Mouse (Mus musculus) lung, postnatal 0 days (tissue): Measurements from ENCODE around the gene Fam83g. TPM values are rescaled to one million over a fixed set of nuclear protein-coding genes. Genes with fewer than 3 reads are reported as not detected.

Experiments used
- ATAC-seq: fragments of 200-750 bp; cut with Nextera tagmentation; 2 replicates; pipeline ENCODE4 v1.8.0; 2017; ENCODE audit warnings: moderate library complexity
- DNase-seq: peaks from one replicate; pipeline ENCODE4 v3.0.0-alpha.2; 2016; ENCODE audit warnings: low spot score
- H3K27ac ChIP-seq: fragments of 300-500 bp; sonication (generic); 2 replicates; pipeline ENCODE4 v1.5.1; 2014; ENCODE audit warnings: antibody characterized with exemption, mild to moderate bottlenecking, low read length, mixed read lengths
- H3K27me3 ChIP-seq: fragments of 300-500 bp; sonication (generic); replicated peaks from 2 replicates; pipeline ENCODE4 v1.6.1; 2014; ENCODE audit warnings: low read length, mixed read lengths; ENCODE audit not compliant: insufficient read depth
- H3K36me3 ChIP-seq: fragments of 300-500 bp; sonication (generic); 2 replicates; pipeline ENCODE4 v1.6.1; 2014; ENCODE audit warnings: low read length, mixed read lengths; ENCODE audit not compliant: insufficient read depth
- H3K4me1 ChIP-seq: fragments of 300-500 bp; sonication (generic); 2 replicates; pipeline ENCODE4 v1.6.1; 2014; ENCODE audit warnings: antibody characterized with exemption, low read depth, low read length, mixed read lengths; ENCODE audit not compliant: insufficient read depth
- H3K4me2 ChIP-seq: fragments of 300-500 bp; sonication (generic); replicated peaks from 2 replicates; pipeline ENCODE4 v1.6.1; 2014; ENCODE audit warnings: low read depth, mild to moderate bottlenecking, low read length, moderate library complexity, mixed read lengths
- H3K4me3 ChIP-seq: fragments of 300-500 bp; sonication (generic); 2 replicates; pipeline ENCODE4 v1.5.1; 2014; ENCODE audit warnings: low read depth, low read length
- H3K9ac ChIP-seq: fragments of 300-500 bp; sonication (generic); replicated peaks from 2 replicates; pipeline ENCODE4 v1.6.1; 2014; ENCODE audit warnings: low read depth, mild to moderate bottlenecking
- H3K9me3 ChIP-seq: fragments of 300-500 bp; sonication (generic); 2 replicates; pipeline ENCODE4 v1.6.1; 2016; ENCODE audit warnings: low read length, mixed read lengths
- CTCF ChIP-seq: IDR thresholded peaks from 2 replicates; pipeline ENCODE4 v1.5.1; 2016; ENCODE audit warnings: antibody characterized with exemption, mild to moderate bottlenecking
- EP300 ChIP-seq: IDR thresholded peaks from 2 replicates; pipeline ENCODE4 v1.6.1; 2016; ENCODE audit warnings: antibody characterized with exemption, mild to moderate bottlenecking, control low read depth
- WGBS: fragments of 180-500 bp; shearing (Covaris S2); extraction: QIAGEN DNeasy Blood & Tissue Kit; methylation state at CpG from one replicate; pipeline ENCODE4 v1.1.7; 2014; 5-methylcytosine and 5-hydroxymethylcytosine counted together
- polyA plus RNA-seq: library from polyadenylated mRNA; unstranded; fragments of >200 nt; fragmentation: Nextera tagmentation; extraction: Ambion mirVana; gene quantifications from 2 replicates; pipeline ENCODE4 v1.2.1, GENCODE M21; 2015

The Fam83g gene
- polyA plus RNA-seq, 1 experiment from 2014 or later: 1.9 TPM

DNA sequence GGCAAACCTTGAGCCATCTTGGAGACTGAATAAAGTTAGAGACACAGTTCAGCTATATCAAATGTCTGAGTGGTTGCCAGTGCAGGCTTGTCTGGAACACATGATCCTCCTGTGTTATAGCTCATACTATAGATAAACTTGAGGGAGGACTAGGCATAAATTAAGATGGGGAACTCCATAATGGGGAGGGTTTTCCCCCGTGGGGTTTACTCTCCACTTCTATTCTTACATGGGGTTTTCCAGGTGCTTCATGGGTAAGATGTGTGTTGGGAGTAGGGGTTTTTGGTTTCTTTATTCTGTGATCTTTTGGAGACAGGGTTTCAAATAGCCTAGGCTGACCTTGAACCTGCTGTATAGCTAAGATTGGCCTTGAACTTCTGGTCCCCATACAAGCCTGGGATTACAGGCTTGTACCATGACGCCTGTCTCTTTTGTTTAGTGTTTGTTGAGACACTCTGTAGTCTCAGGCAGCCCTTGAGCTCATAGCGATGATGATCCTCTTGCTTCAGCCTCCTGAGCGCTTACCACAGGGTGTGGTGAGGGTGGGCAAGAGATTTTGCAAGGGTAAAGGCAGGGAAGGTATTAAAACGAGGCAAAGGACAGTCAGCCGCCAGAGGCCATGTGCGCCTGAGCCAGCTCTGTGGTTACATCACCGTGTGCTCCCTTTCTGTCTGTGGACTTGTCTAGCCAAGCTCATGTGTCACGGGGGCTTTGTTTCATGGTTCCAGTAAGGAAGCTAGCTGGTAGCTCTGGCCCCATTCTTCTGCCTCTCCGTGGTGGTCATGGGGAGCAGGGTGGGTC lies 36.6 kb upstream of the Fam83g start:
- no peaks in the 10 kb centered on the region for H3K27me3 ChIP-seq
- H3K4me1 ChIP-seq: peaks cover 5% of the 10 kb centered on the region; the same call in 1 of the 2 replicates
- no peak for DNase-seq
- no peaks in the 10 kb centered on the region for H3K9me3 ChIP-seq
- no peak overlapping the region for H3K9ac ChIP-seq
- no peak overlapping the region for H3K27ac ChIP-seq
- WGBS: 67% methylated on average over 10 of the region's 10 CpGs
- no peaks in the 10 kb centered on the region for H3K36me3 ChIP-seq
- no peak overlapping the region for H3K4me3 ChIP-seq
- no peak for TF ChIP-seq CTCF
- no peak for ATAC-seq
- no peak overlapping the region for H3K4me2 ChIP-seq

DNA sequence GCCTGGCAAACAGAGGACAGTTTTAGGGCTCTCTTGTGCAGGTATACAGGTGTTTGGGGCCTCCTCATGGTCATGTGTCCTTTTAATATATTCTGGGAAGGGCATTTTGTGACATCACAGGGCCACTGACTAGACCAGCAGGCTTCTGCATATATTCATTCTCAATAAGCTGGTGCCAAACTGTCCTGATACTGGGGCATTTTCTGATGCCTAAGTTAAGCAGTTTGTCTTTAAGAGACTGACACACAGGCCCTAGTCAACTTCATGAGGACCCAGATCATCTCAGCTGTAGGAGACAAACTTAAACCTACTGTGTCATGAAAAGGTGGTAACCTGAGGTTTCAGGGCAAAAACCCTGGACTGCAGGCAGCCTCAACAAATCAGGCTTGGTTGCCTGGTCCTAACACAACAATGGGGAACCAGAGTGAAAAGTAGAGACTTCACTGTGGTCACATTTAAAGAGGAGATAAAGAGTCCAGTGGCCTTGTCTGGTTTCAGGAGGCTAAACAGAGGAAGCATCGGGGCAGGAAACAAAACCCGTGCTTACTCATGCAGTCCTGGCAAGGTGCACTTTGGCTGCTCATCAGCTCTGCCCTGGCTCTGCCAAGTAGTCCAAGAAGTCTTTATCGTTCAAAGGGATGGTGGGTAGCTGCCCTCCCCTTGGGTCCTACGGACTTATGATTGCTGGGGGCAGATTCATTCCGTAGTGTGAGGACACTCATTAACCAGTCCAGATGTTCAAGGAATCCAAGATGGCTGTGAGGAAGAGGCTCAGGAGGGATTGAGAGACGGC lies 35.7 kb upstream of the Fam83g start:
- TF ChIP-seq CTCF (no peak), EP300 (no peak)
- Histone ChIP-seq H3K36me3 (no peaks in the 10 kb centered on the region), H3K27me3 (no peaks in the 10 kb centered on the region), H3K4me1 (peaks cover 5% of the 10 kb centered on the region; the same call in 1 of the 2 replicates), H3K4me3 (no peak overlapping the region), H3K4me2 (no peak overlapping the region), H3K9ac (no peak overlapping the region), H3K27ac (no peak overlapping the region), H3K9me3 (no peaks in the 10 kb centered on the region)
- no peak for DNase-seq
- 56% methylated on average over 6 of the region's 6 CpGs for WGBS
- ATAC-seq: no peak

DNA sequence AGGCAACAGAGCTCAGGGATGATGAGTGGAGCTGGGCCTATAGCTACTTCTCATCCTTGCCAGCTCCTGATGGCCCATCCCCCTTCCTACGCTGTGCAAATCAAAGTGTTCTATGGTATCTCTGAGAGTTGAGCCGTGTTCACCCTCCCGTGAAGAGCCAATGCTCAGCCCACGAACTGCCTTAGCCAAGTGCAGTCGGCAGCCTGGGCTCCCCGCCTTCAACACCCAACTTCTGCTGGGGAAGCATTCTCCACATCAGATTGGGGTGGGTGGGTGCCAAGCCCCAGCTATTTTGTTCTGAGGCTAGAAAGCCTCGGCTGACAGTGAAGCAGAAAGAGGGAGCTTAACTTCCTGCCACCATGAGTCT lies 35.2 kb upstream of the Fam83g start:
- H3K4me1 ChIP-seq: peaks cover 5% of the 10 kb centered on the region; the same call in 1 of the 2 replicates
- TF ChIP-seq EP300: no peak
- TF ChIP-seq CTCF: no peak
- WGBS: 72% methylated on average over 7 of the region's 7 CpGs
- H3K4me2 ChIP-seq: no peak overlapping the region
- H3K36me3 ChIP-seq: no peaks in the 10 kb centered on the region
- no peaks in the 10 kb centered on the region for H3K9me3 ChIP-seq
- no peak for ATAC-seq
- no peak overlapping the region for H3K4me3 ChIP-seq
- H3K27me3 ChIP-seq: no peaks in the 10 kb centered on the region
- no peak overlapping the region for H3K9ac ChIP-seq
- DNase-seq: no peak
- no peak overlapping the region for H3K27ac ChIP-seq

DNA sequence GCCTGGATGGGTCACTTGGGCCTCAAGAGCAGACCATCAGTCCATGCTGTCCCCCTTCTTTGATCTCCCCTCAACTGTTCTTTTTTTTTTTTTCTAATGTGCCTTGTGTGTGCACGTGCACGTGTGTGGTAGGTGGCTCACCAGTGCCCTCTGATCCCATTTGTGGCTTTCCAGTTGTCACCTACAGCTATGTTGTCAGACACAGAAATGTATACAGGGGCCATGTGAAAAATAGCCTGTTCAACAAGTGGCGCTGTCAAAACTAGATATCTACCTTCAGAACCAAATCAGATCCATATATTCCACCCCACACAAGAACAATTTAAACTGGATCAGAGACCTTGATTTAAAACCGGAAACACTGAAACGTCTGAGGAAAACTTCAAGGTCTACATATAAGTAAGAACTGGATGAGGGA lies 34.7 kb upstream of the Fam83g start:
- Histone ChIP-seq H3K36me3 (no peaks in the 10 kb centered on the region), H3K4me1 (peaks cover 5% of the 10 kb centered on the region; the same call in 1 of the 2 replicates), H3K27ac (no peak overlapping the region), H3K9me3 (no peaks in the 10 kb centered on the region), H3K27me3 (no peaks in the 10 kb centered on the region), H3K9ac (no peak overlapping the region), H3K4me3 (no peak overlapping the region), H3K4me2 (no peak overlapping the region)
- DNase-seq: no peak
- no peak for ATAC-seq
- 90% methylated on average over 5 of the region's 5 CpGs for WGBS
- TF ChIP-seq EP300 (no peak), CTCF (no peak)

DNA sequence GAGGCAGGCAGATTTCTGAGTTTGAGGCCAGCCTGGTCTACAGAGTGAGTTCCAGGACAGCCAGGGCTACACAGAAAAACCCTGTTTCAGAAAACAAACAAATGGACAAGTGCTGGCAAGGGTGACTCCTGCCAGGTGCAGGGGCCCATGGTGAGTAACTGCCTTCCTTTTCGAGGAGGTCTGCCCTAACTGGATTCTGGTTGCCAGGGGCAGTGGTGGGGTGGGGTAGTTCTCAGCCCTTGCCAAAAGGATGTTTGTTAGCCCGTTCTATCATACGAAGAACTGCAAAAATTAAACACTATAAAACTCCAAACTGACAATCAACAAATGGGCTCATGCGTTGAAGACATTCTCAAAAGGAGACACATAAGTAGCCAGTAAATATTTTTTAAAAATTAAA lies 34.3 kb upstream of the Fam83g start:
- no peaks in the 10 kb centered on the region for H3K36me3 ChIP-seq
- peaks cover 5% of the 10 kb centered on the region; the same call in 1 of the 2 replicates for H3K4me1 ChIP-seq
- H3K27ac ChIP-seq: no peak overlapping the region
- H3K9me3 ChIP-seq: no peaks in the 10 kb centered on the region
- no peak overlapping the region for H3K9ac ChIP-seq
- TF ChIP-seq EP300: no peak
- TF ChIP-seq CTCF: no peak
- no peak overlapping the region for H3K4me2 ChIP-seq
- WGBS: 53% methylated on average over 4 of the region's 4 CpGs
- no peak for DNase-seq
- H3K27me3 ChIP-seq: no peaks in the 10 kb centered on the region
- no peak overlapping the region for H3K4me3 ChIP-seq
- no peak for ATAC-seq

DNA sequence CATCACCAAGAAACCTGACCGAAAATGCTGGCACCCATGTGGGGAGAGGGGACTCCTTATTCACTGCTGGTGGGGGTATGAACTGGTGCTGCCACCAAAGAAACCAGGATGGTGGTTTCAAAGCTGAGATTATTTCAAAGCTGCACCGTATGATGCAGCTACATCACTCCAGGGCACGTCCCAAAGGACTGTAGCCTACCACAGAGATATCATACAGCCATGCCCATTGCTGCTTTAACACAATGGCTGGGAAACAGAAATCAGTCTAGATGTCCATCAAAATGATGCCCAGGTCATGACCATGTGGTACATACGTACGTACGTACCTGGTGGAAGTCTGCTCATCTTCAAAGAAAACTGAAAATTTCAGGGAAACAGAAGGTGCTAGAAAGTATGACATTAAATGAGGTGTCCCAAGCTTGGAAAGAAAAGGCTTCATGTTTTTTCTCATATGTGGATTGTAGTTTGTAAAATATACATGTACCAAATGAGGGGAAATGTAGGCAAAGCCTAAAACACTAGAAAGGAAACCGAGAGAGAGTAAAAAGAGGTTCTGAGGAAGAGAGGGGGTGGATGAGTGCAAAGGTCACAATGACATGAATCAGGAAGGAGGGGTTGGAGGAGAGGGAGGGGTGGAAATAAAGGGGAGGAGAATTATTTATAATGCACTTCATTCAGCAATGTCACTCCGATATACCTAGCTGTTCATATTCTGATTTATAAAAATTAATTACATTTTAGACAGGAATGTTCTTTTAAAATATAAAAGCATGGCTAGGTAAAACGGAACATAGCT lies 33.2 kb upstream of the Fam83g start:
- 77% methylated on average over 9 of the region's 9 CpGs for WGBS
- TF ChIP-seq CTCF: no peak
- TF ChIP-seq EP300: no peak
- DNase-seq (no peak), ATAC-seq (no peak)
- Histone ChIP-seq H3K27ac (no peak overlapping the region), H3K4me3 (no peak overlapping the region), H3K27me3 (no peaks in the 10 kb centered on the region), H3K4me1 (no peaks in the 10 kb centered on the region), H3K9me3 (no peaks in the 10 kb centered on the region), H3K36me3 (no peaks in the 10 kb centered on the region), H3K4me2 (no peak overlapping the region), H3K9ac (no peak overlapping the region)
